Mouse (Mus musculus) kidney, adult 9 months (tissue): ENCODE results near the gene Tbc1d14.

Experiments used
- DNase-seq: peaks from one replicate; pipeline ENCODE4 v3.0.0; 2022

Gene Tbc1d14

DNA sequence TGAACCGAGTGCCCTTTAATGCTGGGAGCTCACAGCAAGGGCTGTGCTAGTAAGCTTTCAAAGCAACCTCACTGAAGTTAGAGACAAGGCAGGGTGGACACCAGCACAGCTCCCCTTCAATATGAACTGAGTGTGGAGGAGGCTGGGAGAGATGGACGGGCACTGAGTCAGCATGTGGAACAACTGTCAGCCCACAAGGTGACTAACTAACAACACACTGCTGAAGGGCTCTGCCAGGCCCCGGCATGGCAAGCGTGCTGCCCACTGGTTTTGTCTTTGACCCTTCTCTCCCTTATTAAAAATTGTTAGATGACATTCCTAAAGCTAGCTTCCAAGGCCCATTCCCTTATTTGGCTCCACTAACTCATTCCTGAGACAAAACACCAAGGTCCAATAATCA lies 135.4 kb downstream of the Tbc1d14 start:
- no peak for DNase-seq

DNA sequence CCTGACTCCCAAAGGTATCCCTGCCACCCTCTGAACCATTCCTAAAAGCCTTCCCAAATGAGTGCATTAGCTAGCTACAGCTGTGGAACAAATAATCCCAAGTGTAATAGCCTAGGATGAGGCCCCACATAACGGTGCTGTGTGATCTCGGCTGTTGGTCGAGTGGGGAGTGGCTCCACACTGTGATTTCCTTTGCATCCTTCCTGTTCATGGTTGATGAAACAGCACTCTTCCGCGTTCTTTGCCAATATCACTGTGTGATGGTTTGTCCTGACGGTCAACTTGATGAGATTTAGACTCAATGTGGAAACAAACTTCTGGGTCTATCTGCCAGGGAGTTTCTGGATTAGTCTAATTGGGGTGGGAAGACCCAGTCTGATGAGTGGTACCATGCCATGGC lies 140.3 kb downstream of the Tbc1d14 start:
- no peak for DNase-seq

DNA sequence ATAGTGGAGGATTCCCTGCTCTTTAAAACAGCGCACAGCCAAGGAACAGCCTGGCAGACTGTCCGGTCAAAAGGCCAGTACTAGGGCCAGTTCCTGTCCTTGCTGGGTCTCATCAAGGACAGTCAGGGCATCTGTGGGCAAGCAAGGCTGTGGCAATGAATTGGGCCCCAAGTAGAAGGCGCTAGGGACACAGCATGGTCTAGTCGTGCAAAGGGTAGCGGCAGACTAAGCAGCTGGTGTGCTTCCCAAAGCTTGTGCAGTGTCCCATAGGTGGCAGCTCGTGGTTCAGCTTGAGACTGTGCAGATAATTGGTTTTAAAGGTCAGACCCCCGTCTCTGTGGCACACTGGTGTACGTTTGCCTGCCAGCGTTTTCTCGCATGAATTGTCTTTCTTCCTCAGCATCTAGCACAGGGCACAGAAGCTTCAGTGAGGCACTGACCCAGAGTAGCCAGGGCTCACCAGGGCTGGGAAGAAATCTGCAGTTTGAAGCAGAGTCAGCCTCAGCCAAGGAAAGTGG lies 141.1 kb downstream of the Tbc1d14 start:
- DNase-seq = no peak

- no peak for DNase-seq
Measured at GRCm38 (mm10) chr5:36451119-36451518, 142.0 kb downstream of the Tbc1d14 start.

GRCm38 (mm10) chr5:36449710-36450358 lies 143.2 kb downstream of the Tbc1d14 start:
- no peak for DNase-seq

GRCm38 (mm10) chr5:36447872-36448271 lies 145.2 kb downstream of the Tbc1d14 start:
- DNase-seq = no peak

GRCm38 (mm10) chr5:36446166-36446890 lies 146.7 kb downstream of the Tbc1d14 start:
- DNase-seq = no peak

DNA sequence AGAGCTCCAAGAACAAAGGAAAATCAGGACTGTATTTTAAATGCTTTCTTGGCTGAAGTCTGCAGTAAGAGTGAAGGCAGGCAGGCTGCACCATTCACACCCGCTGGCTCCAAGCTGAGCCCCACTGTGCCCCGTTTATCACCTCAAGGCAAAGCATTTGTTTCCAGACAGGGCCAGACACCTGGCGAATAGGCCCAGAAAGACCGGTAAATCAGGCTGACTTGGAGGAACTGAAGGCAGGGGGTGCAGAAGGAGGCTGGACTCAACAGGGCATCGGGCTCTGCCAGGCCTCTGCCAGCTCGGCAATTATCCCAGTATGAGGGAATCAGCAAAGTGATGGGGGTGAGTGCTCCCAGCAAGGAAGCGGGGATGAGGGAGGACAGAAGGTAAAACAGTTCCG lies 148.0 kb downstream of the Tbc1d14 start:
- no peak for DNase-seq

GRCm38 (mm10) chr5:36444611-36445010 lies 148.5 kb downstream of the Tbc1d14 start:
- no peak for DNase-seq

DNA sequence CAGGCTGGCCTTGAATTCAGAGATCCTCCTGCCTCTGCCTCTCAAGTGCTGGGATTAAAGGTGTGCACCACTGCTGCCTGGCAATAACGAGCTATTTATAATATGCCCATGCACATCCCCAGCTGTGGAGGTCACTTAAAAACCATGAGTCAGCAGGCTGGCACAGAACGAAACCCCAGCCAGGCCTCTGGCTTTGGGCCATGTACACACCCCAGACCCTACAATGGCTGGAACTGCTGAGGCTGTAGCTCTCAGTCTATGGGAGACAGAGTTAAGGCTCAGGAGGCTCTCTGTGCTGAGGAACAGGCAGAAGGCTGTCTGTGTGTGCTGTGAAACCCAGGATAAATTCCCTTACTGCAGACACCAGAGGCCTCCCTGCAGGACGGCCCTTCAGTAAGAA lies 152.3 kb downstream of the Tbc1d14 start:
- no peak for DNase-seq
